Mouse (Mus musculus): ENCODE results near the gene Neurl1a.

DNA sequence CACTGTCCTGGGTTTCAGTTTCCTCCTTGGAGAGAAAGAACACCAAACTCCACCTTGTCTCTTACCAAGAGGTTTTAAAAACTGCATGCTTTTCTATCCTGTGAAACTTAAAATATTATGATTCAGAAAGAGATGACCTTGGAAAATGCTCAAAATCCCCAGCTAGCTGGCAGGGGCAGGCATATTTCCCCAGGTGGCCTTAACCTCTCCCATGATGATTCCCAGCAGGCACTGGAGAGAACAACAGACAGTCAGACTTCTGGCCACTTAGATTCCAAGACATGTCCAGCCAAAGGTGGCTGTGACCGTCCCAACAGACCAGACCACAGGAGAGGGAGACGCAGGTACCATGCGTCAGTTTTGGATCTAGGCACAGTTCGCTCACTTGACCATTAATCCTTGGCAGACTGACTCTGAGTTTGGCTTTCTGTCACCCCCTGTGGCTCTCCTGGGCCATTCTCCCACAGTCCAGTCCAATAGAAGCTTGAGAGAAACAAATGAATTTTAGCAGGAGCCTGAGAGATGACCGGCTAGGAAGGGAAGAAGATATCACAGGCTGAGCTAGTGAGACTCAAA, 125.6 kb downstream of the Neurl1a start:
- TF ChIP-seq USF1 (IDR thresholded peaks at IDR 0.05; ENCODE audit: low read depth) (no peak), CTCF (IDR thresholded peaks at IDR 0.05; ENCODE audit: control insufficient read depth, insufficient read depth, insufficient read length) (no peak), MYOG (IDR thresholded peaks at IDR 0.05; ENCODE audit: control insufficient read depth, extremely low read depth, insufficient read length) (no peak), CEBPB (IDR thresholded peaks at IDR 0.05; ENCODE audit: low read depth) (no peak), MYOD1 (IDR thresholded peaks at IDR 0.05; ENCODE audit: control insufficient read depth, insufficient read length, low read depth) (no peak), MAX (IDR thresholded peaks at IDR 0.05) (no peak), FOSL1 (IDR thresholded peaks at IDR 0.05; ENCODE audit: insufficient read depth, low read length, poor library complexity, severe bottlenecking) (no peak)

All from C2C12 (cell line).